Mouse (Mus musculus): Measurements from ENCODE around the gene Gm14137.

The Gm14137 gene

GRCm38 (mm10) chr2:119173991-119174651 is at the start of gene Gm14137:
Gm14137 (plus strand) TSS chr2:119174509.
- DNase-seq (ENCODE audit: low read depth, low spot score), result peak; percentile 63

- no peak for DNase-seq (ENCODE audit: low read depth, low spot score)
These were observed 37.9 kb upstream of the Gm14137 start for GRCm38 (mm10) chr2:119136346-119136898.

GRCm38 (mm10) chr2:119145199-119145598 is 29.1 kb upstream of the Gm14137 start:
- DNase-seq (ENCODE audit: low read depth, low spot score), result no peak

DNA sequence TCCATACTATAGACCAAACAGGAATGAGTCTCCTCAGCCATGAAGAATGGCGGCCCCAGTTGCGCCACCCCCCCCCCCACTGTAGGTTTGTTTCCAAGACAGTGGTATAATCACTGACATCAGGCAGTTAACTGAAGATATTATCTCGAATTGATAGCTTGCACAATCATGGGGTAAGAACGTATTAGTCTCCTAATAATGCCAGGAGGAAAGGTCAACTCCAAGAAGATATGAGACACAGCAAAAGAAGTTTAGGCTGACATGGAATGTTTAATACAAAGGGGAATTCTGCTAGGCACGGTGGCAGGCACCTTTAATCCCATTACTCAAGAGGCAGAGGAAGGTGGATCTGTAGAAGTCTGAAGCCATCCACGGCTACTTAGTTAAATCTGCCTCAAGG is 27.9 kb upstream of the Gm14137 start:
- no peak for DNase-seq (ENCODE audit: low read depth, low spot score)

- DNase-seq (ENCODE audit: low read depth, low spot score), result no peak
These were observed 27.1 kb upstream of the Gm14137 start for GRCm38 (mm10) chr2:119147160-119147678.

GRCm38 (mm10) chr2:119147775-119148174 is 26.5 kb upstream of the Gm14137 start:
- peak; percentile 73 for DNase-seq (ENCODE audit: low read depth, low spot score)

- DNase-seq (ENCODE audit: low read depth, low spot score), result no peak
These were observed 22.1 kb upstream of the Gm14137 start for GRCm38 (mm10) chr2:119152255-119152654.

DNA sequence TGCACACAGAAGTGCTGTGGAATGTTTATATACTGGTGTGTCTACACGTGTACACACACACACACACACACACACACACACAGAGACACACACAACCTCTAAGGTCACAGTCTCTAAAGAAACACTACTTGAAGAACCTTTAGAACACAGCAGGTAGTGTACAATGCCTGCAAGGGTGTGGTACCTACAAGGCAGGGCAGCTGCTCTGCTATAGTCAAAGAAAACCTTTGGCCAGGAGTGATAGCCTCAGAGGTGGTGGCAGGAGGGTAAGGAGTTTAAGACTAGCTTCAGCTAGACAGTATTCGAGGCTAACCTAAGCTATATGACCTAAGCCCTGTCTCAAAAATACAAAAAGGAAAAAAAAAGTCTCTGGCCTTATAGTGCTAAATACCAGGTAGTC is 19.6 kb upstream of the Gm14137 start:
- no peak for DNase-seq (ENCODE audit: low read depth, low spot score)

DNA sequence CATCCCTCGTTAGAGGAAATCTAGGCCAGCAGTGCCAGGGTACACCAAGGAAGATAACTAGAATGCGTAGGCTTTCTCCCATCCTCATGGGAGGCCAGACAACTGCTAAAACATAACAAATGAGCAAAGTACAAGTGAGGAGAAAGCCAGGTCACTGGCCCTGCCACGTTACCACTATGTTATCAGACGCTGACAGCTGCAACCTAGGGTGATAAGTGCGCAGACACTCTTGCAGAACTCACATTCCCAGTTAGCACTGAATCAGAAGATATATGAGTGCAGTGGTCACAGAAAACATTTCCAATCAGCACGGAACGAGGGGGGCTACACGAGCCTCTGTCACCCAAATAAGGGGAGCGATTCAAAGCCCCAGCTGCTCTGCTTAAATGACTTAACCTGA is 18.9 kb upstream of the Gm14137 start:
- DNase-seq (ENCODE audit: low read depth, low spot score), result no peak

GRCm38 (mm10) chr2:119156081-119156680 is 18.1 kb upstream of the Gm14137 start:
- no peak for DNase-seq (ENCODE audit: low read depth, low spot score)

DNA sequence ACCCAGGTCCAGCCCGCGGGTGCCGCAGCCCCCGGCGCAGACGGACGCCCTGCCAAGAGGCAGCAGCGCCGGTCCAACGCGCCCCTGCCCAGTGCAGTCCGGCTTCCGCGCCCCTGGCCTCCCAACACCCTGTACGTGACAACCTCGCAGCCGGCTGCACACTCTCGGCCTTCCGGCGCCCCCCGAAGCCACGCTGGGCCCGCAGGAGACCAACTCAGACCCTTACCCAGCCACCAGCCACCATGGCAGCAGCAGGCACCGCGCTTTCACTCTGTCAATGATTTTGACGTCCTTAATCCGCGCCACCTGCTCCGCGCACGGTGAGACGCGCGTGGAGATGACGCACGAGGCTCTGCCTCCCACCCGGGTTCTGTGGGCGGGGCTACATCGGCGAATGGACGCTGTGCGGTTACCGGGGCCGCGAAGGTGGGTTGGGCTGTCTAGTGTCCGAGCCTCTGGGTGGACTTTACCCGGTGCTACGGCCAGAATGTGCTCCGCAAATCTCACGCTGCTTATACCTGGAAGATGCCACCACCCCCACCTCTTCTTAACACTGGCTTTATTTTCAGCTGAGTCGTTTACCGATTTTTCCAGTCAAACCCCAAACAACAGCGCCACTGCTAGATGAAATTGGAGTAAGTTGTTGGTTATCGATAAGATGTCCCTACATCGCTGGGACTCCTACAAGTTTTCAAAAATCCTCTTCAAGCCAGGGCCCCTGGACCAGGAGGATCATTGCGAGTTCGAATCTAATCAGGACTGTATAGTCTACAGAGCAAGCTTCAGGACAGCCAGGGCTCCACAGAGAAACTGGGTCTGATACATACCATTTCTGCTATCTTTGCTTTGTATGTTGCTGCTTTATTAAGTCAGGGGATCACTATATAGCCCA is 17.4 kb upstream of the Gm14137 start, which contains the start of gene Rmdn3:
TSS of gene Rmdn3 (minus strand) at position 354 of the 892 bp plus-strand sequence.
- DNase-seq (ENCODE audit: low read depth, low spot score), result peak; percentile 98

DNA sequence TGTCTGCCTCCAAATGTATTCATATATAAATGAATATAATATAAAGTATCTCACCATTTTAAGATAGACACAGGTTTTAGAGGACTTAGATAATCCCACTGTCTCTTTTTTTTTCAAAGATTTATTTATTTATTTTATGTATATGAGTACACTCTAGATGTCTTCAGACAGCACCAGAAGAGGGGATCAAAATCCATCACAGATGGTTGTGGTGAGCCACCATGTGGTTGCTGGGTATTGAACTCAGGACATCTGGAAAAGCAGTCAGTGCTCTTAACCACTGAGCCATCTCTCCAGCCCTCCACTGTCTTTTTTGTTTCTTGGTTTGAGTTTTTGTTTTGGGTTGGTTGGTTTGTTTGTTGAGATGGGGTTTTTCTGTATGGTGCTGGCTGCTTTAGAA is 16.5 kb upstream of the Gm14137 start:
- no peak for DNase-seq (ENCODE audit: low read depth, low spot score)

- DNase-seq (ENCODE audit: low read depth, low spot score), result no peak
These were observed 13.1 kb upstream of the Gm14137 start for GRCm38 (mm10) chr2:119161247-119161646.

DNA sequence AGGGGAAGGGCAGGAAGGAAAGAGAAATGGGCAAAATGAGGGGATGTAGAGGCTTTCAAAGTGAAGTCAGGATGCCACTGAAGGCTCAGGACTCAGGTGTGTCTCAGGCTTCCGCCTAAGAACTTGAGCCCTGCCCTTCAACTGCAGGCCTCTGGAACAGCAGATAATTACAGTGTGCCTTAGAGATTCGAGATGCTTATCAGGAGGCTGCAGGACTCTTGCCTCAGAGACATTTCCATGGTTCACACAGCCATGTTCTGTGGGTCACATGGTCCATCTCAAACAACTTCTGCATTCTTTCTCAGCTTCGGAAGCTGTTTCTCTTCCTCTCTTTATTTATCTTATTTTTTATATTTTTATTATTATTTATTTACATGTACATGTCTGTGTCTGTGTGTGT is 11.2 kb upstream of the Gm14137 start:
- DNase-seq (ENCODE audit: low read depth, low spot score), result no peak

GRCm38 (mm10) chr2:119163999-119164398 is 10.3 kb upstream of the Gm14137 start:
- DNase-seq (ENCODE audit: low read depth, low spot score), result no peak

DNA sequence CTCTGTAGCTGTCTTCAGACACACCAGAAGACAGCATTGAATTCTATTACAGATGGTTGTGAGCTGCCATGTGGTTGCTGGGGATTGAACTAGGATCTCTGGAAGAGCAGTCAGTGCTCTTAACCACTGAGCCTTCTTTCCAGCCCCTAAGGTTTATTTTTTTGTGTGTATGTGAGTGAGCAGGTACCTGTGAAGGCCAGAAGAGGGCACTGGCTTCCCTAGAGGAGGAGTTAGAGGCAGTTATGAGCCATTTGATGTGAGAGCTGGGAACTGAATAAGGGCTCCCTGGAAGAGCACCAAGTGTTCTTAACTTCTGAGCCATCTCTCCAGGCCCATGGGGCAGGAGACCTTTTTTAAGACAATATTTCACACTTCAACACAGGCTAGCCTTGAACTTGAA is 8.9 kb upstream of the Gm14137 start:
- DNase-seq (ENCODE audit: low read depth, low spot score), result no peak

DNA sequence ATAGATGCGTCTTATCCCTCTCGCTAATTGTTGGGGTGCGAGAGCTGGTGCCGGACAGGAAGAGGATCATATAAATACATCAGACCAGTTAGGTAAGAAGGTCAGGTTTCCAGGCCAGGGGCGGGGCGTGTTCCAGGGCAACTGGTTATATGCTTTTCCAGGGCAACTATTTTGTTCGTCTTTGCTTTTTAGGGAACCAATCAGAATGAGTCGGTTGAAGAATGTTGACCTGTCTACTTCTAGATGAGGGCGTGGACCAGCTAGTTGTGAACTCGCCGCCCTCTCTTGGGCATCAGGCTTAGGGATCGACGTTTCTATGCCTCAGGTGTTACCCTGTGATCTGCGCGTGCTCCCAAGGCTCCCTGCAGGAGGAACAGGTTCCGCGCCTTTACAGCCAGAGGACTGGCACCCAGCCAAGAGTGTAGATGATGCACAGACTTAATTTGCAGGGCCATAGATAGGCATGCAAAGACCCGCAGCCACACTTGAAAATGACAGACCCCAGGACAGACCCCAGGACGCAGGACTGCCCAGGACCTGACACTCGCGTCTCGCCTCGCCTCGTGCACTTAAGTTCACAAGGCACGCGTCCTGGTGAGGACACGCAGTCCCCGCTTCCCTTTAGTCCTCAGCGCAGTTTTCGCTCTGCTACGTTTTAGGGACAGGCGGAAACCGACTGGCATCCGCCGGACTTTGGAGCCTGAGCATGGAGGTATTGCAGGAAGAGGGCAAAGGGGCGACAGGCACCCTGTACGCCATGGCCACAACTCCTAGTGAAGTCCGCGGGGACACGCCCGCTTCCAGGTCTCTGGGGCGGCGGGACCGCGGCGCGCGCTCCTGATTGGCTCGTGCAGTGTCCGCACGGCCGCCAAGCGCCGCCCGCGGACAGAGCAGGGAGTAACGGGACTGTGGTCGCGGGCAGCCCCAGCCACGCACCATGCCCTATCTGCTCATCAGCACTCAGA is 7.1 kb upstream of the Gm14137 start, which contains the start of gene Gchfr:
TSS of gene Gchfr (plus strand) at position 873 of the 965 bp plus-strand sequence.
- DNase-seq (ENCODE audit: low read depth, low spot score), result peak; percentile 48

DNA sequence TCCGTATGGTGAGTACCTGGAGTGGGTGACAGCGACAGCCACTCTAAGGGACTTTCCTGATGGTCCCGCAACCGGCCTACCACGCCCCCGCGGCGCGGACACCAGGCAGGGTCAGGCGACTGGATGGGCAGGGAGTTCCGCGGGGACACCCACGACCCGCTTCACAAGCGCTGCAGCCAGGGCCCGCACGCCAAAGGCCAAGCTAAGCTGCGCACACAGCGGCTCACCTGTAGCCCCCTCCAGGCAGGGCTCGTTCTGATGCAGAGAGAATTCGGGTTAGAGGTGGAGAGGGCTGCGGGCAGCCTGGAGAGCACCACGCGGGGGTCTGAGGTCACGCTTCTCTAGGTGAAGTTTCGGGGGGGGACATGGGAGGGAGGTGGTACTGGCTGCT is 6.4 kb upstream of the Gm14137 start:
- no peak for DNase-seq (ENCODE audit: low read depth, low spot score)

DNA sequence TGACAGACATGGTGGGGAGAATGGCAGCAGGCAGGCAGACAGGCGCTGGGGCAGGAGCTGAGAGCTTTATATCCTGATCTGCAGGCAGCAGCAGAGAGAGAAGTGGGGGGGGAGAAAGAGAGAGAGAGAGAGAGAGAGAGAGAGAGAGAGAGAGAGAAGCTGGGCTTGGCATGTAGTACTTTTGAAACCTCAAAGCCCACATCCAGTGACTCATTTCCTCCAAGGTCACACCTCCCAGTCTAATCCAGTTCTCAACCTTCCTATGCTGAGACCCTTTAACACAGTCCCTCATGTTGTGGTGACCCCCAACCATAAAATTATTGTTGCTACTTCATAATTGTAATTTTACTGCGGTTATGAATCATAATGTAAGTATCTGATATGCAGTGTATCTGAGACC is 4.0 kb upstream of the Gm14137 start:
- no peak for DNase-seq (ENCODE audit: low read depth, low spot score)

DNA sequence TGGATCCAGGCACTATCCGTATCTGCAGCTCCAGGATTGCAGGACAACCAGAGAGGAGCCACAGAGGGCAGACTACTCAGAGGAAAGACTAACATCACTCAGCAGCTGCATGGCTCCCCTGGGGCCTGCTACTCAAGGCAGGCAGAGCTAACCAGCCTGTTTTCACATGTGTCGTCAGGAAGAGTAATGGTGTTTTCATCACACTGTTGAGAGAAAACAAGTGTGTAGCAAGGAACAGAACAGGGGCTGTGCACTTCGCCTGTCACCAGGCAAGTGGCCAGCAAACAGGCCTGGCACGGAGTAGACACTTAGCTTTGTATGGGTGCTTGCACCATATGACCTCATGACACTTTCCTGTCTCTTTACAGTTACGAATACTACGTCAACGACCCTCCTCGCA is 2.7 kb upstream of the Gm14137 start:
- DNase-seq (ENCODE audit: low read depth, low spot score), result no peak

GRCm38 (mm10) chr2:119172446-119172845 is 1.9 kb upstream of the Gm14137 start:
- no peak for DNase-seq (ENCODE audit: low read depth, low spot score)

Measured in brain, adult 2 months (tissue).